Mouse (Mus musculus) cortical plate, adult 2 months (tissue): Measurements from ENCODE around the gene Lyst.

ENCODE experiments used
- CTCF ChIP-seq: fragments of 200-500 bp; IDR thresholded peaks from 2 replicates; pipeline ENCODE4 v1.5.1; 2011; ENCODE audit warnings: mild to moderate bottlenecking, control low read depth, low read length; ENCODE audit not compliant: insufficient read depth; ENCODE audit errors: extremely low read depth
- POLR2A ChIP-seq: fragments of 200-500 bp; IDR thresholded peaks from 2 replicates; pipeline ENCODE4 v1.6.1; 2011; ENCODE audit warnings: mild to moderate bottlenecking, low read length, control low read depth; ENCODE audit not compliant: insufficient read depth; ENCODE audit errors: extremely low read depth

DNA sequence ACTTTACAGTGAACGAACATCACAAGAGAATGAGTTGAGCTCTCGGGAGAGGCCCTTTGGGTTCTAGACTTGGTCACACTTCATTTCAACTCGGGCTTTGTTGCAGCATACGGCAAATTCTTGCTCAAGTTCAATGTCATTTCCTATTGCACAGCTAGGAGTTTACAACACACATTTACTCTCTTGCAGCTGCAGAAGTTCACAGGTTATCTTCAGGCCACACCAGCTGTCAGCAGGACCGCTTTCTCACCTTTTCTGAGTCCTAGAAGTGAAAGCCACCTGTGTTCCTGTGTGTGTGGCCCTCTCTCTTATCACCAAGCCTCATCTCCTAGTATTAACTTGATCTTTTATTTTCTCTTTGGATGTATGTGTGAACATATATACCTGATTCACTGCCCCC is 31.3 kb upstream of the Lyst start:
- TF ChIP-seq POLR2A (no peak), CTCF (no peak)
